Mouse (Mus musculus): ENCODE data around the gene Acsm3.

- no peak for TF ChIP-seq CTCF (IDR thresholded peaks at IDR 0.05; ENCODE audit: control insufficient read depth, insufficient read depth, insufficient read length)
- TF ChIP-seq MYOD1 (IDR thresholded peaks at IDR 0.05; ENCODE audit: control insufficient read depth, insufficient read length, low read depth) = no peak
- TF ChIP-seq FOSL1 (IDR thresholded peaks at IDR 0.05; ENCODE audit: insufficient read depth, low read length, poor library complexity, severe bottlenecking) = no peak
- no peak for TF ChIP-seq CEBPB (IDR thresholded peaks at IDR 0.05; ENCODE audit: low read depth)
- TF ChIP-seq USF1 (IDR thresholded peaks at IDR 0.05; ENCODE audit: low read depth) = no peak
- no peak for TF ChIP-seq MAX (IDR thresholded peaks at IDR 0.05)
These were observed 24.2 kb downstream of the Acsm3 start for GRCm38 (mm10) chr7:119784908-119785307.
